Mouse (Mus musculus) brain, embryonic 18.5 days (tissue): ENCODE data around the gene Rhbdf1.
A peak's percentile ranks its signal among the peaks of the same experiment; 100 is the strongest.

Experiments used
- DNase-seq: peaks from one replicate; pipeline ENCODE4 v3.0.0-alpha.2; 2012; ENCODE audit warnings: low read depth, low spot score

Rhbdf1 gene

GRCm38 (mm10) chr11:32190603-32191110, 31.4 kb downstream of the Rhbdf1 start:
- DNase-seq: no peak

- DNase-seq: no peak
These were observed 32.0 kb downstream of the Rhbdf1 start for GRCm38 (mm10) chr11:32190119-32190518.

GRCm38 (mm10) chr11:32189434-32189833, 32.7 kb downstream of the Rhbdf1 start:
- DNase-seq: no peak

GRCm38 (mm10) chr11:32188881-32189280, 33.2 kb downstream of the Rhbdf1 start:
- DNase-seq: no peak

- no peak for DNase-seq
These were observed 34.8 kb downstream of the Rhbdf1 start for GRCm38 (mm10) chr11:32187256-32187655.

- DNase-seq: no peak
These were observed 36.1 kb downstream of the Rhbdf1 start for GRCm38 (mm10) chr11:32186031-32186430.

- no peak for DNase-seq
These were observed 37.6 kb downstream of the Rhbdf1 start for GRCm38 (mm10) chr11:32184469-32184868.

- no peak for DNase-seq
These were observed 39.9 kb downstream of the Rhbdf1 start for GRCm38 (mm10) chr11:32181973-32182868.

- no peak for DNase-seq
These were observed 40.9 kb downstream of the Rhbdf1 start for GRCm38 (mm10) chr11:32181246-32181645.

GRCm38 (mm10) chr11:32178506-32178905, 43.6 kb downstream of the Rhbdf1 start:
- DNase-seq: no peak

- no peak for DNase-seq
These were observed 55.4 kb downstream of the Rhbdf1 start for GRCm38 (mm10) chr11:32166683-32167082.

- DNase-seq: peak; percentile 78
These were observed 59.9 kb downstream of the Rhbdf1 start for GRCm38 (mm10) chr11:32161922-32162804.

- no peak for DNase-seq
These were observed 60.6 kb downstream of the Rhbdf1 start for GRCm38 (mm10) chr11:32161500-32161899.

GRCm38 (mm10) chr11:32160341-32160740, 61.8 kb downstream of the Rhbdf1 start:
- DNase-seq: no peak
